Mouse (Mus musculus) telencephalon, adult 2 months (tissue): ENCODE results near the gene Arpc2.
"Not testable (repeated sequence)": the region's sequence is repeated elsewhere in the genome, so short reads cannot be mapped to it uniquely, and the experiment has no call there.

Experiments used
- DNase-seq: peaks from one replicate; pipeline ENCODE4 v3.0.0-alpha.2; 2011; ENCODE audit warnings: low read depth, low spot score

Arpc2 gene

GRCm38 (mm10) chr1:74282896-74283625 is 47.2 kb downstream of the Arpc2 start:
- no peak for DNase-seq

- peak; percentile 38 for DNase-seq
Observed at GRCm38 (mm10) chr1:74283686-74284463, 48.0 kb downstream of the Arpc2 start.

DNA sequence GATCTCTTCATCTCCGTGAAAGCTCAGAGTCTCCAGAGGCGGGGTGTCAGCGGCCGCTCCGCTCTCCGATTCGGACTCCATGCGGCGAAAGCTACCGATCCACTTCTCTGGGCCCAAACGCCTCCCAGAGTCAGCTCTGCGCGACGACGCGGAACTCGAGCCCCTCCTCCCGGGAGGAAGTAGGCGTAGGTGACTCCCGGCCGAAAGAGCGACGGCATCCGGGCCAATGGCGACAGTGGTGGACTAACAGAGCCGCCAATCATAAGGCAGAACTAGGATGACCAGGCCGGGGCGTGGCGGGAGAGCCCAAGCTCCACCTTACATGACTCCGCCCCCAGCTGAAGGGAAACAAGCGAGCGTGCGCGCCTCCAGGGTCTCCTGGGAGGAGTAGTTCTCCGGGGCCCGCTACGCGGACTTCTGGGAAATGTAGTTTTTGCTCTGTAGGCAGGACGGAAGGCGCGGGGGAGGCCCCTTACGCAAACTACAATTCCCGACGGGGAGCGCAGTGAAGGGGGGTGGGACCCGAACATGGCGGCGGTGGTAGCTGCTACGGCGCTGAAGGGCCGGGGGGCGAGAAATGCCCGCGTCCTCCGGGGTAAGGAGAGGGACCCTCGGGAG is 48.8 kb downstream of the Arpc2 start, which contains the start of the genes Aamp and Pnkd:
Gene Aamp, minus strand, starts transcription at position 196 of the 618 bp plus-strand sequence.
Gene Pnkd, plus strand, starts transcription at position 388 of the 618 bp plus-strand sequence.
- DNase-seq = peak; percentile 100

- no peak for DNase-seq
Observed at GRCm38 (mm10) chr1:74285212-74286010, 49.5 kb downstream of the Arpc2 start.

DNA sequence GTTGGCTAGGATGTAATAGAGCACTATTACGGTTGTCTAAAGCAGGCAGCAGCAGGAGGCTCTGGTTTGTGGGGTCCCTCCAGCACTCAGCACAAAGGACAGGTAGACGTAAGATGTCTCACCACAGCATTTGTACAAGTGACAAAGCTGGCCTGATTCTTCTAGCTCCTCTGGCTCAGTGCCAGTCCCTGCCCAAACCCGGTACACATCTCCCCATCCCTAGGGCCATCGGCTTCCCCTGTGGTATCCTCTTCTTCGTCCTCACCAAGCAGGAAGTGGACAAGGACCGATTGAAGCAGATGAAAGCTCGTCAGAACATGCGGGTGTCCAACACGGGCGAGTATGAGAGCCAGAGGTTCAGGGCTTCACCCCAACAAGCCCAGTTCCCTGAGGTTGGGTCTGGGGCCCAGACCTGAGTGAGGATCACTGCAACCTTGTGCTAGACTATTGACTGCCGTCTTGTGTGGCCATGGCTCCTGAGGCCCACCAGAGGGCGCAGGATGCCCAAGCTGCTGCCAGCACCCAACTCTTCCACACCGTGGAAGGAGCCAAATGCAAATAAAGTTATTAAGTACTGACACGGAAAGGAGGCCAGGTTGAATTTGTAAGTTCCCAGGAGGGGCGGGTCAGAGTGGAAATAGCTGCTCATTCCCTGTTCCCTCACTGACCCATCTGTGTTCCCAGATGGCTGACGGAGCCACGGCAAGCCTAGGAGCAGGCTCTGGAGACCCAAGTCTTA is 51.2 kb downstream of the Arpc2 start:
- DNase-seq = not testable (repeated sequence)

GRCm38 (mm10) chr1:74288327-74288726 is 52.4 kb downstream of the Arpc2 start:
- no peak for DNase-seq

DNA sequence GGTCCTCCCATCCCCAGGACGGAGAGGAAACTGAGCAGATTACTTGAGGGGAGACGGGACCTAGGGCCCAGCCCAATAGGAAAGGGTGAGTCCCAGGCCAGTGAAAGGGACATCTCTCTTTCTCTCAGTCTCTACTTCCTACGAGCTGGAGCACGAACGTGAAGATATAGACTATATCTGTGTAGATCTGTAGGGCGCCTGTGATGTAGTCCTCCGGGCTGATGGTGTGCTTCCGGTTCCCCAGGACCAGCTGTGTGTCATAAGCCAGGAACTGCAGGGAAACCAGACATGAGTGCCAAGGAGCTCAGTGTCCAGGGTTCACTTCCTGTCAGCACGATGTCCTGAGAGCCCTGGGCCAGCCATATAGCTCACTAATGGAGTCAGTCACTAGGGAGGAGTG is 53.4 kb downstream of the Arpc2 start:
- DNase-seq = no peak

DNA sequence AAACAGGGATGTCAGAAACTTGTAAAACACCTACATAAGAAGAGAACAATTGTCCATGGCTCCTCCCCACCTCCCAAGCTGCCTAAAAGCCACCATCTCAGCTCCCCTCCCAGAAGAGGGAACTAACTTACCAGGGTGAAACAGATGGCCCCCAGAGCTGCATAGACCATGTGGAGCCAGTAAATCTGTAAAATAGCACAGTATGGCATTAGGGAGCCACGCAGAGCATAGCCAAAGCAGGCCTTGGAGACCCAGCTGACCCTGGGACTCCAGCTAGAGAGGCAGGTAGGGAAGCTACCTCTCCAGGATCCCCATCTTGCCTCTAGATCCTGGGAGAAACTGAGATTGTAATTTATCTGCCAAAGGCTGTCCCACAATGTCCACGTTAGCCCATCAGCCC is 53.9 kb downstream of the Arpc2 start:
- no peak for DNase-seq

DNA sequence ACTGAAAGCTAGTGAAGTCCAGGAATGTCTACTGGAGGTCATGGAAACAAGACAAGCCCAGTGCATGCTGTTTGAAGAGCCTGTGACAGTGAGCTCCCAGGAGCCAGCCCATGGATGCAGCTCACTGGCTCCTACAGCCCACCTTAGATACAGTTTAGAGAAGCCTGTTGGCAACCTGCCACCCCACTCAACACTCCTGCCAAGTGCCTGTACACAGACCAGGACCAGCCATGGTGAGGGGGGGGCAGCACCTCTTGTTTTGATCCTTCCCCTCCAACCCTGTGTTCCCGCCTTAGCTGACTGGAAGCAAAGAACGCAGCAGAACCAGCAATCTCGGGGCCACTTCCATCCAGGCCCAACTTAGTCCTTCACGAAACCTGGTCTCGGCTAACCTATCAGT is 54.3 kb downstream of the Arpc2 start:
- DNase-seq = no peak

DNA sequence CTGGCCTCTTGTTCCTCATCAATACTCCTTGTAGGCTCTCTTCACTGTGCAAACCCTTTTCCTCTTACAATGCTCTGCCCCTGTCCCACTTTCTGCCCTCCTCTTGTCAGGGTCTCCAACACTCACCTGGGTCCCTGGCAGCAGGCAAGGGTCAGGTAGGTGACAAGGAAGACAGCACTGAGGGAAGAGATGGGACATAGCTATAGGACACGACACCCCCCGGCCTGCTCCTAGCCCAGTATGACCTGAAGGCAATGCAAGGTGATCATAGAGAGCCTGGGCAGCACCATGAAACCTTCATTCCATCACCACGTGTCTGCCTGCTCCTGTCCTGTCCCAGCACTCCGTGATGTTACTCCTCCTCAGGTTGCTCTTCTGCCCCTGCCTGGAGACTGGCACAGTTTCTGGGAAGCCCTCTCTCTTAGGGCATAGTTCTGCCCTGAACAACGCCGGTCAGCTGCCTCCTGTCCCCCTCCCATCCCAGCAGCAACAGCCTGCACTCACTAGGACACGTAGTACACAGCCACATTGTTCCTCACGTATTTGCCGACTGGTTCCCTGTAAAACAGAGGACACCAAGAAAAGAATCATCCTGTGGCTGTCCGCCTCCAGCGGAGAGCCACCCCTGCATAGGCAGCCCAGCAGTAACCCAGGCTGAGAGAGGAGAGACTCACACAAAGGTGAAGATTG is 56.6 kb downstream of the Arpc2 start:
- no peak for DNase-seq

GRCm38 (mm10) chr1:74293306-74293960 is 57.5 kb downstream of the Arpc2 start:
- DNase-seq = no peak

DNA sequence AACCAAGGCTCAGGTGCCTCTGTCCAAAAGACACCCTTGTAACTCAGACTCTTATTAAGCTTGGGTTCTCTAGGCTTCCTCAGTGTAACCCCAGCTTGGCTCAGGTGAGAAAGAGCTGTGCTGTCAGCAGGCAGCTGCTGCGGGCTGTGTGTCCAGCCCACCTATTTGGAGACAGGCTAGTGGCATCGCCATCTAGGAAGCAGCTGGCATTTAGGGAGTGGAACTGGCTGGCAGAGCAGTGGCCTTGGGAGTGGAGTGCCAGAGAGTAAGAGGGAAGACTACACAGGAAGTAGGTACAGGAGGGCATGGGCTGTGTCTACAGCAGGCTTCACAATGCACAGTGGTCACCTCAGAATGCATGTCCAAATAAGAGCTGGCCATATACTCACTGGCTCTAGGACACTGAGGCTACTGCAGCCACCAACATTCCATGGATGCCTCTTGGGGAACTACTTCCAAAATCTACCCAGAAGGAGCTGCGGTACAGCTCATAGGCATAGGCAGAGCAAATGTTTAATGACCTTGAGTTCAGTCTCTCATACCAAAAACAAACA is 58.3 kb downstream of the Arpc2 start:
- no peak for DNase-seq

- DNase-seq = no peak
Observed at GRCm38 (mm10) chr1:74294733-74295455, 59.0 kb downstream of the Arpc2 start.

- peak; percentile 89 for DNase-seq
Observed at GRCm38 (mm10) chr1:74295456-74296171, 59.7 kb downstream of the Arpc2 start.

- DNase-seq = no peak
Observed at GRCm38 (mm10) chr1:74296477-74296876, 60.6 kb downstream of the Arpc2 start.

DNA sequence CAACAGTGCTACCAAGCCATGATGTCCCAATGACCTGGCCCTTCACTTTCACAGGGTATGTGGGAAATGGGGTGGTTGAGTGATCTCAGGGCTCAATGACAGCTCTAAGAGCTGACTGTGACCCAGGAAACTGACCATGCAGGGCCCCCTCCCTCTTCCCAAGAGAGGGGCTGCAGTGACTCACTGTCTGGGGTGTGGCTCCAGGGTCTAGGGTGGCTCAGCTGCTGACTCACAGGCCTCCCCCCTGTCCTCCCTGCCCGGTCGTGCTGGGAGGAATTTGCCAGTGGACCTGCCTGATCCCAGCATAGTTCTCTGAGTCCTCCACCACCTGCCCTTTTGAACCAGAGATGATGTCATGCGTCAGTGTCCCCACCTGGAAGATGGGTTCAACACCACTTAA is 61.4 kb downstream of the Arpc2 start:
- DNase-seq = no peak

GRCm38 (mm10) chr1:74298157-74298750 is 62.4 kb downstream of the Arpc2 start:
- no peak for DNase-seq

GRCm38 (mm10) chr1:74298996-74299395 is 63.1 kb downstream of the Arpc2 start:
- DNase-seq = no peak
